Mouse (Mus musculus): ENCODE data around the gene Lin52. TPM values are rescaled to one million over a fixed set of nuclear protein-coding genes. Genes with fewer than 3 reads are reported as not detected.
A peak's percentile ranks its signal among the peaks of the same experiment; 100 is the strongest.
"Not testable (repeated sequence)": the region's sequence is repeated elsewhere in the genome, so short reads cannot be mapped to it uniquely, and the experiment has no call there.

Gene Lin52
- total RNA-seq, 4 experiments from 2014 or later = 21.9 to 31.9 (median 26.3) TPM

GRCm38 (mm10) chr12:84533706-84534486, 82.7 kb downstream of the Lin52 start:
- no peak for DNase-seq (ENCODE audit: low spot score in 2 of 2)

GRCm38 (mm10) chr12:84539537-84539936, 88.3 kb downstream of the Lin52 start:
- not testable (repeated sequence) for DNase-seq (ENCODE audit: low spot score in 2 of 2)

- DNase-seq (ENCODE audit: low spot score in 2 of 2) = no peak
These were observed 90.3 kb downstream of the Lin52 start for GRCm38 (mm10) chr12:84541391-84541958.

GRCm38 (mm10) chr12:84546028-84546427, 94.8 kb downstream of the Lin52 start:
- peak in 1 of 2 experiments; percentile 62 for DNase-seq (ENCODE audit: low spot score in 2 of 2)

- DNase-seq (ENCODE audit: low spot score in 2 of 2) = no peak
These were observed 95.4 kb downstream of the Lin52 start for GRCm38 (mm10) chr12:84546577-84547085.

- no peak for DNase-seq (ENCODE audit: low spot score in 2 of 2)
These were observed 97.0 kb downstream of the Lin52 start for GRCm38 (mm10) chr12:84548251-84548650.

- no peak for DNase-seq (ENCODE audit: low spot score in 2 of 2)
These were observed 104.0 kb downstream of the Lin52 start for GRCm38 (mm10) chr12:84555218-84555617.

GRCm38 (mm10) chr12:84562558-84562957, 111.3 kb downstream of the Lin52 start:
- DNase-seq (ENCODE audit: low spot score in 2 of 2) = no peak

- no peak for DNase-seq (ENCODE audit: low spot score in 2 of 2)
These were observed 116.4 kb downstream of the Lin52 start for GRCm38 (mm10) chr12:84567576-84567975.

GRCm38 (mm10) chr12:84569336-84569970, 118.2 kb downstream of the Lin52 start, which contains the start of gene Vsx2:
Vsx2 (plus strand) TSS chr12:84569762.
- DNase-seq (ENCODE audit: low spot score in 2 of 2) = no peak

GRCm38 (mm10) chr12:84569976-84570693, 118.9 kb downstream of the Lin52 start:
- DNase-seq (ENCODE audit: low spot score in 2 of 2) = no peak

- DNase-seq (ENCODE audit: low spot score in 2 of 2) = no peak
These were observed 119.6 kb downstream of the Lin52 start for GRCm38 (mm10) chr12:84570694-84571415.

GRCm38 (mm10) chr12:84571466-84572340, 120.5 kb downstream of the Lin52 start:
- no peak for DNase-seq (ENCODE audit: low spot score in 2 of 2)

- DNase-seq (ENCODE audit: low spot score in 2 of 2) = no peak
These were observed 121.1 kb downstream of the Lin52 start for GRCm38 (mm10) chr12:84572341-84572720.

GRCm38 (mm10) chr12:84573094-84573493, 121.9 kb downstream of the Lin52 start:
- DNase-seq (ENCODE audit: low spot score in 2 of 2) = no peak

- no peak for DNase-seq (ENCODE audit: low spot score in 2 of 2)
These were observed 126.7 kb downstream of the Lin52 start for GRCm38 (mm10) chr12:84577768-84578439.

- no peak for DNase-seq (ENCODE audit: low spot score in 2 of 2)
These were observed 127.2 kb downstream of the Lin52 start for GRCm38 (mm10) chr12:84578440-84578770.

- no peak for DNase-seq (ENCODE audit: low spot score in 2 of 2)
These were observed 130.1 kb downstream of the Lin52 start for GRCm38 (mm10) chr12:84581285-84581684.
